8 mouse cellular contexts compared by ENCODE assay signal in genomic region chr2:170183851-170184174, GRCm38 (mm10). TPM values are rescaled to one million over a fixed set of nuclear protein-coding genes. Genes with fewer than 3 reads are reported as not detected.
DNase-seq lines count a peak whose midpoint lies in the region; ATAC-seq and TF ChIP-seq lines count a peak whose summit lies in the region.

No protein-coding gene starts in this region.

- no peak overlapping the region for H3K9ac ChIP-seq in liver, adult 2 months (ENCODE audit: low read depth, low read length)
- no peak overlapping the region for H3K9ac ChIP-seq in forebrain, embryonic 14.5 days (ENCODE audit: low read length)
- H3K9ac ChIP-seq in limb, embryonic 11.5 days (ENCODE audit: low read length), result no peak overlapping the region
- 0 out of 2 replicates have a peak overlapping the region, but pooled peaks have one; percentile 76 for H3K9ac ChIP-seq in neural tube, embryonic 13.5 days

- WGBS in liver, adult 2 months, result 33% methylated on average over 4 of the region's 4 CpGs
- 58% methylated on average over 4 of the region's 4 CpGs for WGBS in forebrain, embryonic 14.5 days
- WGBS in limb, embryonic 11.5 days, result 82% methylated on average over 4 of the region's 4 CpGs
- 68% methylated on average over 4 of the region's 4 CpGs for WGBS in neural tube, embryonic 13.5 days

- H3K4me2 ChIP-seq in forebrain, embryonic 14.5 days (ENCODE audit: low read length), result peak overlapping the region; percentile 61
- H3K4me2 ChIP-seq in limb, embryonic 11.5 days (ENCODE audit: low read depth, severe bottlenecking), result peak overlapping the region; percentile 42
- peak overlapping the region; percentile 63 for H3K4me2 ChIP-seq in neural tube, embryonic 13.5 days

- no peak for TF ChIP-seq POLR2A in liver, adult 2 months (IDR thresholded peaks at IDR 0.05; ENCODE audit: extremely low read depth, insufficient read depth, low read length)

- ATAC-seq in forebrain, embryonic 14.5 days, result no peak
- no peak for ATAC-seq in limb, embryonic 11.5 days (ENCODE audit: insufficient number of reproducible peaks, low FRiP score, low TSS enrichment, low read depth)
- no peak for ATAC-seq in neural tube, embryonic 13.5 days (ENCODE audit: low read depth)
- ATAC-seq in inflammation-experienced regulatory T-cells, adult 6 months, result no peak

- H3K27me3 ChIP-seq in liver, adult 2 months (ENCODE audit: control insufficient read depth, insufficient read depth, low read length), result no peaks in the 10 kb centered on the region
- H3K27me3 ChIP-seq in forebrain, embryonic 14.5 days (replicated peaks; ENCODE audit: control insufficient read depth, insufficient read depth, low read length), result no peaks in the 10 kb centered on the region
- no peaks in the 10 kb centered on the region for H3K27me3 ChIP-seq in limb, embryonic 11.5 days (ENCODE audit: control insufficient read depth, insufficient read depth, low read length)
- H3K27me3 ChIP-seq in neural tube, embryonic 13.5 days, result no peaks in the 10 kb centered on the region

- no peak overlapping the region for H3K4me3 ChIP-seq in liver, adult 2 months (ENCODE audit: insufficient read depth, low read depth, low read length)
- no peak overlapping the region; the same call in 1 of the 2 replicates for H3K4me3 ChIP-seq in forebrain, embryonic 14.5 days (ENCODE audit: low read depth, low read length)
- H3K4me3 ChIP-seq in limb, embryonic 11.5 days (ENCODE audit: low read depth, low read length), result no peak overlapping the region
- peak overlapping the region; percentile 48 for H3K4me3 ChIP-seq in neural tube, embryonic 13.5 days

- no peaks in the 10 kb centered on the region for H3K79me2 ChIP-seq in liver, adult 2 months (ENCODE audit: control insufficient read depth, insufficient read depth, low read length)

- no peaks in the 10 kb centered on the region for H3K36me3 ChIP-seq in liver, adult 2 months (ENCODE audit: control insufficient read depth, insufficient read depth, low read length)
- no peaks in the 10 kb centered on the region for H3K36me3 ChIP-seq in forebrain, embryonic 14.5 days (ENCODE audit: control insufficient read depth, insufficient read depth, low read length)
- H3K36me3 ChIP-seq in limb, embryonic 11.5 days (ENCODE audit: control insufficient read depth, insufficient read depth, low read length), result no peaks in the 10 kb centered on the region
- no peaks in the 10 kb centered on the region for H3K36me3 ChIP-seq in neural tube, embryonic 13.5 days

- peaks cover 2% of the 10 kb centered on the region; the same call in 1 of the 2 replicates for H3K4me1 ChIP-seq in liver, adult 2 months (ENCODE audit: control insufficient read depth, insufficient read depth, low read length)
- no peaks in the 10 kb centered on the region for H3K4me1 ChIP-seq in forebrain, embryonic 14.5 days (ENCODE audit: control insufficient read depth, insufficient read depth, low read length)
- no peaks in the 10 kb centered on the region for H3K4me1 ChIP-seq in limb, embryonic 11.5 days (ENCODE audit: control insufficient read depth, insufficient read depth, low read length)
- H3K4me1 ChIP-seq in neural tube, embryonic 13.5 days (replicated peaks), result peaks cover 4% of the 10 kb centered on the region

- no peak overlapping the region for H3K27ac ChIP-seq in liver, adult 2 months (replicated peaks; ENCODE audit: insufficient read depth, low read depth, low read length)
- no peak overlapping the region for H3K27ac ChIP-seq in forebrain, embryonic 14.5 days (ENCODE audit: low read depth, low read length)
- H3K27ac ChIP-seq in limb, embryonic 11.5 days (replicated peaks; ENCODE audit: low read depth, low read length), result no peak overlapping the region
- no peak overlapping the region for H3K27ac ChIP-seq in neural tube, embryonic 13.5 days (replicated peaks)

- no peaks in the 10 kb centered on the region for H3K9me3 ChIP-seq in forebrain, embryonic 14.5 days (replicated peaks; ENCODE audit: control insufficient read depth, low read length)
- no peaks in the 10 kb centered on the region for H3K9me3 ChIP-seq in limb, embryonic 11.5 days (ENCODE audit: control insufficient read depth, low read length)
- H3K9me3 ChIP-seq in neural tube, embryonic 13.5 days, result no peaks in the 10 kb centered on the region

- no peak for TF ChIP-seq CTCF in liver, adult 2 months (IDR thresholded peaks at IDR 0.05; ENCODE audit: low read depth, low read length)

- DNase-seq in liver, adult 2 months (ENCODE audit: extremely low read depth, low read depth, low spot score), result peak; percentile 68
- DNase-seq in liver, result no peak
- DNase-seq in forebrain, embryonic 14.5 days (ENCODE audit: low spot score), result no peak
- no peak for DNase-seq in limb, embryonic 11.5 days (ENCODE audit: low spot score)
- DNase-seq in layer of hippocampus, postnatal 10 days (ENCODE audit: low spot score in 2 of 2), result no peak
- DNase-seq in c-Kit-positive CD71-positive TER-119-positive erythroid progenitor cells, embryonic 14.5 days (ENCODE audit: low spot score), result no peak

RNA-seq across cellular contexts. Expression of gene Zfp217, which starts 35.9 kb away (rescaled TPM):
- total RNA-seq in liver, adult 2 months (2014; rRNA removed), result 4.2 and 5.6 TPM in 2 replicates
- 2.4 and 2.9 TPM in 2 replicates for polyA plus RNA-seq in liver, adult 2 months (2012; rRNA removed)
- polyA plus RNA-seq in forebrain, embryonic 14.5 days (2014; fragmentation: Nextera tagmentation; extraction: Ambion mirVana), result 1.7 and 1.8 TPM in 2 replicates
- polyA plus RNA-seq in limb, embryonic 11.5 days (2014; fragmentation: Nextera tagmentation; extraction: Ambion mirVana), result 4.9 and 5.2 TPM in 2 replicates
- polyA plus RNA-seq in neural tube, embryonic 13.5 days (2015; fragmentation: Nextera tagmentation; extraction: Ambion mirVana), result 1.3 and 2.0 TPM in 2 replicates
- 10 to 100 TPM in 1 of 3 experiments, 1 to 10 TPM in 2; 8.6 to 11.1 (median 8.6) TPM for polyA plus RNA-seq in inflammation-experienced regulatory T-cells, adult 6 months (2017; shearing (Covaris generic))
- total RNA-seq in layer of hippocampus, postnatal 10 days (2021), result 1 to 10 TPM; 4.5 to 5.5 TPM
